In genomic region chr13:44167186-44167585, GRCm38 (mm10) we compare ENCODE assay signal across 10 mouse cellular contexts.
DNase-seq lines count a peak whose midpoint lies in the region; ATAC-seq and TF ChIP-seq lines count a peak whose summit lies in the region.
"Had no signal": no experiment of that assay in that cellular context is flagged by ENCODE, and none has a peak within 500 bp of the region (broad histone marks: within the 10 kb centered on the region; RNA-seq: fewer than 3 reads in every experiment).

No protein-coding gene starts in this region.

- no peak overlapping the region for H3K4me3 ChIP-seq in kidney, postnatal 0 days (replicated peaks; ENCODE audit: low read depth, low read length)
- no peak overlapping the region for H3K4me3 ChIP-seq in embryonic facial prominence, embryonic 11.5 days (ENCODE audit: low read depth, low read length)
- H3K4me3 ChIP-seq in intestine, postnatal 0 days (ENCODE audit: low read depth, low read length): no peak overlapping the region

- no peak overlapping the region for H3K9ac ChIP-seq in kidney, postnatal 0 days (ENCODE audit: low read depth, low read length)
- no peak overlapping the region for H3K9ac ChIP-seq in embryonic facial prominence, embryonic 11.5 days (replicated peaks; ENCODE audit: low read length)
- no peak overlapping the region for H3K9ac ChIP-seq in intestine, postnatal 0 days (ENCODE audit: low read depth, low read length)

- no peaks in the 10 kb centered on the region for H3K27me3 ChIP-seq in kidney, postnatal 0 days (ENCODE audit: insufficient read depth, low read length)
- no peaks in the 10 kb centered on the region for H3K27me3 ChIP-seq in embryonic facial prominence, embryonic 11.5 days (ENCODE audit: control insufficient read depth, insufficient read depth, low read length)
- no peaks in the 10 kb centered on the region for H3K27me3 ChIP-seq in intestine, postnatal 0 days (replicated peaks; ENCODE audit: control insufficient read depth, insufficient read depth, low read length)

- H3K27ac ChIP-seq in kidney, postnatal 0 days: no peak overlapping the region
- no peak overlapping the region for H3K27ac ChIP-seq in embryonic facial prominence, embryonic 11.5 days (replicated peaks; ENCODE audit: low read depth, low read length)
- no peak overlapping the region for H3K27ac ChIP-seq in intestine, postnatal 0 days (ENCODE audit: low read depth, low read length)

- no peaks in the 10 kb centered on the region for H3K36me3 ChIP-seq in kidney, postnatal 0 days (ENCODE audit: insufficient read depth, low read length)
- H3K36me3 ChIP-seq in embryonic facial prominence, embryonic 11.5 days (replicated peaks; ENCODE audit: control insufficient read depth, insufficient read depth, low read depth, low read length): no peaks in the 10 kb centered on the region
- no peaks in the 10 kb centered on the region for H3K36me3 ChIP-seq in intestine, postnatal 0 days (ENCODE audit: control insufficient read depth, insufficient read depth)

- ATAC-seq in kidney, postnatal 0 days (replicated peaks; ENCODE audit: low FRiP score, low read depth): no peak
- no peak for ATAC-seq in embryonic facial prominence, embryonic 11.5 days (replicated peaks; ENCODE audit: insufficient number of reproducible peaks, low FRiP score, low TSS enrichment, low read depth)
- ATAC-seq in intestine, postnatal 0 days: no peak

- H3K9me3 ChIP-seq in kidney, postnatal 0 days (replicated peaks; ENCODE audit: low read length): no peaks in the 10 kb centered on the region
- H3K9me3 ChIP-seq in embryonic facial prominence, embryonic 11.5 days (replicated peaks; ENCODE audit: control insufficient read depth, low read length): no peaks in the 10 kb centered on the region
- H3K9me3 ChIP-seq in intestine, postnatal 0 days (ENCODE audit: control insufficient read depth): no peaks in the 10 kb centered on the region

- no peaks in the 10 kb centered on the region for H3K4me1 ChIP-seq in kidney, postnatal 0 days (replicated peaks; ENCODE audit: insufficient read depth, low read length)
- H3K4me1 ChIP-seq in embryonic facial prominence, embryonic 11.5 days (ENCODE audit: control insufficient read depth, insufficient read depth, low read length): no peaks in the 10 kb centered on the region
- no peaks in the 10 kb centered on the region for H3K4me1 ChIP-seq in intestine, postnatal 0 days (replicated peaks; ENCODE audit: control insufficient read depth, insufficient read depth, low read length)

- TF ChIP-seq CTCF in kidney, postnatal 0 days (IDR thresholded peaks at IDR 0.05; ENCODE audit: low read depth): no peak
- no peak for TF ChIP-seq CTCF in intestine, postnatal 0 days (IDR thresholded peaks at IDR 0.05; ENCODE audit: low read depth)

- WGBS in kidney, postnatal 0 days: 62% methylated on average over 9 of the region's 9 CpGs
- 27% methylated on average over 9 of the region's 9 CpGs for WGBS in embryonic facial prominence, embryonic 11.5 days
- WGBS in intestine, postnatal 0 days: 65% methylated on average over 9 of the region's 9 CpGs

- no peak overlapping the region for H3K4me2 ChIP-seq in kidney, postnatal 0 days (ENCODE audit: low read length)
- H3K4me2 ChIP-seq in embryonic facial prominence, embryonic 11.5 days (ENCODE audit: low read depth, low read length): no peak overlapping the region
- no peak overlapping the region for H3K4me2 ChIP-seq in intestine, postnatal 0 days (replicated peaks; ENCODE audit: low read depth)

- DNase-seq in kidney, postnatal 0 days (ENCODE audit: low spot score): peak; percentile 43
- DNase-seq in kidney, adult 9 months: no peak
- DNase-seq in brain, adult 2 months (ENCODE audit: low read depth, low spot score): peak; percentile 46
- peak; percentile 46 for DNase-seq in embryonic facial prominence, embryonic 11.5 days (ENCODE audit: low spot score)
- DNase-seq in layer of hippocampus, adult 18-20 months (ENCODE audit: low spot score in 2 of 2): peak; percentile 34 to 60
- no peak for DNase-seq in spleen, postnatal 36 days (ENCODE audit: low spot score in 2 of 2)
- no peak for DNase-seq in urinary bladder, postnatal 14 days (ENCODE audit: low spot score)
- DNase-seq: adrenal gland, postnatal 14 days; thymus, adult 2 months had no signal

Comparison
In these comparisons a context has a peak if more than half of its experiments do, and no peak if none do; other contexts are left out.
1. DNase-seq: peak in kidney, postnatal 0 days (single experiment), brain, adult 2 months (single experiment), embryonic facial prominence, embryonic 11.5 days (single experiment) and layer of hippocampus, adult 18-20 months (2 of 2); none in kidney, adult 9 months (single experiment), spleen, postnatal 36 days (0 of 2) and urinary bladder, postnatal 14 days (single experiment).